Mouse (Mus musculus) kidney, adult 2 months (tissue): ENCODE results near the gene Spock1. TPM values are rescaled to one million over a fixed set of nuclear protein-coding genes. Genes with fewer than 3 reads are reported as not detected.

Experiments
- DNase-seq: peaks from one replicate; pipeline ENCODE4 v3.0.0; 2021
- H3K27ac ChIP-seq: fragments of 200-500 bp; 2 replicates; pipeline ENCODE4 v1.5.1; 2012; ENCODE audit warnings: low read depth, low read length, control low read depth, inconsistent platforms; ENCODE audit not compliant: insufficient read depth
- H3K27me3 ChIP-seq: fragments of 200-500 bp; replicated peaks from 2 replicates; pipeline ENCODE4 v1.6.1; 2012; ENCODE audit warnings: mild to moderate bottlenecking, moderate library complexity, low read length, inconsistent platforms; ENCODE audit not compliant: control insufficient read depth, insufficient read depth
- H3K36me3 ChIP-seq: fragments of 200-500 bp; 2 replicates; pipeline ENCODE4 v1.6.1; 2012; ENCODE audit warnings: mild to moderate bottlenecking, moderate library complexity, low read length, inconsistent platforms; ENCODE audit not compliant: control insufficient read depth, insufficient read depth
- H3K4me1 ChIP-seq: fragments of 200-500 bp; 2 replicates; pipeline ENCODE4 v1.6.1; 2011; ENCODE audit warnings: low read length; ENCODE audit not compliant: control insufficient read depth, insufficient read depth
- H3K4me3 ChIP-seq: fragments of 200-500 bp; 2 replicates; pipeline ENCODE4 v1.5.1; 2011; ENCODE audit warnings: mild to moderate bottlenecking, low read depth, low read length, control low read depth; ENCODE audit not compliant: insufficient read depth
- CTCF ChIP-seq: fragments of 200-500 bp; conservative IDR thresholded peaks from 2 replicates; pipeline ENCODE4 v1.5.1; 2011; ENCODE audit warnings: low read depth, mild to moderate bottlenecking, control low read depth, low read length, moderate library complexity, mixed read lengths; ENCODE audit not compliant: insufficient read depth, insufficient read length
- POLR2A ChIP-seq: fragments of 200-500 bp; IDR thresholded peaks from one replicate; pipeline ENCODE4 v1.6.1; 2011; ENCODE audit warnings: low read depth, low read length, control low read depth
- WGBS: fragments of 180-500 bp; shearing (Covaris S2); methylation state at CpG from one replicate; pipeline ENCODE4 v1.1.7; 2018; 5-methylcytosine and 5-hydroxymethylcytosine counted together
- polyA plus RNA-seq: library from polyadenylated mRNA; depleted of rRNA; stranded (reverse); fragments of >200 nt; gene quantifications from 2 replicates; pipeline ENCODE4 v1.2.3, GENCODE M21; 2012

Spock1 gene
- polyA plus RNA-seq, 1 experiment: 0.19 TPM

DNA sequence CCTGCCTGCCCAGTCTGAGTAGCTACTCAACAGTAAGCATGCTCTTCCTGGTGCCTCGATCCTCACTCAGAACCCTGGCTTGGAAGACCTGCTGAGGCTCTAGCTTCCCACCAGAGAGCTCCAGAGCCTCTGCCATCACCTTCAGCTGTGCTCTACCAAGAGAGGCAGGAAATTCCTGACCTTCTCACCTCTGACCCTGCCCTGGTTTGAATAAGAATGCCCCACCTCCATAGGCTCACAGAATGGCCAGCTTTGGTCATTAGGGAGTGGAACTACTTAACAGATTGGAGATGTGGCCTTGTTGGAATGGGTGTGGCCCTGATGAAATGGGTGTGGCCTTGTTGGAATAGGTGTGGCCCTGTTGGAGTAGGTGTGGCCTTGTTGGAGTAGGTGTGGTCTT, 174.6 kb downstream of the Spock1 start:
- Histone ChIP-seq H3K27ac (no peak overlapping the region), H3K27me3 (no peaks in the 10 kb centered on the region; the same call in 1 of the 2 replicates), H3K4me3 (no peak overlapping the region), H3K4me1 (no peaks in the 10 kb centered on the region), H3K36me3 (no peaks in the 10 kb centered on the region)
- 91% methylated on average over 1 of the region's 1 CpGs for WGBS
- TF ChIP-seq CTCF (no peak), POLR2A (no peak)
- no peak for DNase-seq

DNA sequence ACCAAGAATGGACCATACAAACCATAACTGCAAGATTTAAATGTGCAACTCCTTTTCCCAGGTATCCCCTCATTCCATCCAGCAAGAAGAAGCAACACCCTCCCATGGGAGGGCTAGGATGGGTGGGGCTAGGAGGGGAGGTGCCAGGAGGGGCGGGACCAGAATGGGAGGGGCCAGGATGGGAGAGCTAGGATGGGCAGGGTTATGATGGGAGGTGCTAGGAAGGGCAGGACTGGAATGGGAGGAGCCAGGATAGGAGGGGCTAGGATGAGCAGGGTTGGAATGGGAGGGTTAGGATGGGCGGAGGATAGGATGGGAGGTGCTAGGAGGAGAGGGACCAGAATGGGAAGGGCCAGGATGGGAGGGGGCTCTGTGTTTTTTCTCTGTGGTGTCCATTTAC, 175.9 kb downstream of the Spock1 start:
- Histone ChIP-seq H3K27ac (no peak overlapping the region), H3K4me1 (no peaks in the 10 kb centered on the region), H3K27me3 (no peaks in the 10 kb centered on the region; the same call in 1 of the 2 replicates), H3K4me3 (no peak overlapping the region), H3K36me3 (no peaks in the 10 kb centered on the region)
- TF ChIP-seq CTCF: no peak
- no peak for TF ChIP-seq POLR2A
- no peak for DNase-seq
- 66% methylated on average over 2 of the region's 2 CpGs for WGBS

DNA sequence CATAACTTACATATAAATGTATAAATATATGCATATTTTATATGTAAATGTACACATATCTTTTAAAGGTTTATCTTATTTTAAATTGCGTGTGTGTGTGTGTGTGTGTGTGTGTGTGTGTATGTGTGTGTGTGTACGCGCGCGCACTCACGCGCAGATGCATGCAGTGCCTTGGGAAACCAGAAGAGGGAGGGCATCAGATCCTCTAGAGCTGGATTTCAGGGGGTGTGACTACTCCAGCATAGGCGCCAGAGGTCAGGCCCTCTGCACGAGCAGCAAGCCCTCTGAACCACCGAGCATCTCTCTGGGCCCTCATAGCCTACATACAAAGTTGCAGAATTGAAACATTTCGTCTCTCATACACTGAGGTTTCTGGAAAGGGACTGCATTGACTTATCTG, 180.4 kb downstream of the Spock1 start:
- Histone ChIP-seq H3K36me3 (no peaks in the 10 kb centered on the region), H3K27me3 (no peaks in the 10 kb centered on the region; the same call in 1 of the 2 replicates), H3K4me3 (no peak overlapping the region), H3K4me1 (no peaks in the 10 kb centered on the region), H3K27ac (no peak overlapping the region)
- 96% methylated on average over 11 of the region's 11 CpGs for WGBS
- TF ChIP-seq CTCF (no peak), POLR2A (no peak)
- DNase-seq: no peak

DNA sequence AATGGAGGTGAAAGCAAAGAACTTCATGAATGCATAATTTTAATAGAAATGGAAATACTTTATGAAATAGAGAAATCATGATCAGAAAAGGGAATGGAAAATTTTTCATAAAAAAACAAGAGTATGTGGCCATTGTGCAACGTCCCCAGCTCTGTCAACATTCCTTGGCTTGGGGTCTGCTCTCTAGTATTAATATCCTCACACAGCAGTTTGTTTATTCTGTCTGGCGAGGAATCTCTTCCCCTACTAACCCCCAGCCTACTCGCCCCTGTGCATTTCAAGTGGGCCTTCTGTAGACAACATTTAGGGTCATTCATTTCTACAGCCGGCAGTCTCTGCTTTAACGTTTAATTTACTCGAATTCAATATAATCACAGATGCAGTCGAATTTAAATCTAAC, 181.5 kb downstream of the Spock1 start:
- DNase-seq: no peak
- no peak overlapping the region for H3K27ac ChIP-seq
- H3K27me3 ChIP-seq: no peaks in the 10 kb centered on the region; the same call in 1 of the 2 replicates
- no peaks in the 10 kb centered on the region for H3K4me1 ChIP-seq
- H3K4me3 ChIP-seq: no peak overlapping the region
- no peaks in the 10 kb centered on the region for H3K36me3 ChIP-seq
- 85% methylated on average over 7 of the region's 7 CpGs for WGBS
- TF ChIP-seq POLR2A (no peak), CTCF (no peak)

DNA sequence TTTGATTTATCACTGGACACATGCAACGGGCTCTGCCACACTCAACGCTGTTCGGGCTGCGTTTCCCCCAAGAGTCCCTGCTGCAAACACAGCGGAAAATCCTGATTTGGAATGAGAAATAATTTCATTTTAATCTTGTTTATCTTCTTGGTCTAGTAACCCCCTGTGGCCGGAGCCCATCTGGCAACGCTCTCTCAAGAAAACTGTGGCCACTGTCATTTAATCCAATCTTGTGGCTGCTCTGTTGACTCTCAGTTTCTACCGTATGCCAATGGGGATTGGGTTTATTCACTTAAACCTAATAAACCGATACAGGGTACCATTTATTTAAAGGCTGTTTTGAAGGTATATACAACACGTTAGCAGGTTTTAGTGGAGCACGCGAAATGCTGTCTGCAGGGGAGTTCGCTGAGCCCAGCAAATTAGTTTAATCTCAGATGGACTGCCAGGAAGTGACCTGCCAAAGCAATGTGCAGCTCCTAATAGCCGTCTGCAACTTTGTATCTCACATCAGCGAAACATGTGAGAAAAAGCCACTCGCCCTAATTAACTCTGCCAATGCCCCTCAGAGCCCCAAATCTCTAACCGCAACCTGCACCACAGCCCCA, 185.7 kb downstream of the Spock1 start:
- no peaks in the 10 kb centered on the region for H3K4me1 ChIP-seq
- no peaks in the 10 kb centered on the region; the same call in 1 of the 2 replicates for H3K27me3 ChIP-seq
- H3K36me3 ChIP-seq: no peaks in the 10 kb centered on the region
- DNase-seq: no peak
- TF ChIP-seq CTCF (no peak), POLR2A (no peak)
- no peak overlapping the region for H3K4me3 ChIP-seq
- no peak overlapping the region for H3K27ac ChIP-seq
- WGBS: 34% methylated on average over 17 of the region's 17 CpGs

DNA sequence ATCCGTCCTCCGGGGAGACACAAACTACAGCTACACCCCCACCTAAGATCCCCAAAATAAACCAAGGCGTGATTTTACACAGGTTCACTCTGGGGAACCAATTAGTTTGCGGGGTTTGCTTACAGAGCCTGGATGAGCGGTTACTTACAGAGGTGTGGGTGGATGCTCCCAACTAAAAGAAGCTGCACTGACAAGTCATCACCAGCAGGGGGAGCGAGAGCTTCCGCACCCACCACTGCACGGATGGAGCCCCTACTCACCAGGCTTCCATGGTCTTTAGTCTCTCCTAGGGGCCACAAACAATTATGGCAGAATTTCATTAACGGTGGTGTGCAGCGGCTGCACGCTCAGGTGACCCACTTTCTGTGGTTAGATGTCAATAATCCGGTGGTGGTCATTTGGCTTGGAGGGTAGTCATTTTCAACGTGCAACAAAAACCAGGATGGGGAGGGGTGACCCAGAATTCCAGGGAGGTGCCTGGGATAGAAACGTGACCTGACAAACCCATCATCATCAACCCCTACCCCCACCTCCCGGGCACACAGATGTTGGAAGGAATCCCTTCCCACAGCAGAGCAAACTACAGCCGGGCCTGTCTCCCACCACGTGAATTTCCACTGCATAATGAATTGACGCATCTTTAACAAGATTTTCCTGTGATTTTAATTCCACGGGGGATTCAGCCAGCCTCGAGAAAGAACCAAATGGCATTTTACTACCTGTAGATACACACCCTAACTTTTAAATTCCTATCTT, 186.4 kb downstream of the Spock1 start:
- Histone ChIP-seq H3K36me3 (no peaks in the 10 kb centered on the region), H3K4me3 (no peak overlapping the region), H3K4me1 (no peaks in the 10 kb centered on the region), H3K27ac (no peak overlapping the region), H3K27me3 (no peaks in the 10 kb centered on the region; the same call in 1 of the 2 replicates)
- WGBS: 45% methylated on average over 20 of the region's 20 CpGs
- no peak for DNase-seq
- TF ChIP-seq POLR2A (no peak), CTCF (no peak; the same call in 1 of the 2 replicates)

DNA sequence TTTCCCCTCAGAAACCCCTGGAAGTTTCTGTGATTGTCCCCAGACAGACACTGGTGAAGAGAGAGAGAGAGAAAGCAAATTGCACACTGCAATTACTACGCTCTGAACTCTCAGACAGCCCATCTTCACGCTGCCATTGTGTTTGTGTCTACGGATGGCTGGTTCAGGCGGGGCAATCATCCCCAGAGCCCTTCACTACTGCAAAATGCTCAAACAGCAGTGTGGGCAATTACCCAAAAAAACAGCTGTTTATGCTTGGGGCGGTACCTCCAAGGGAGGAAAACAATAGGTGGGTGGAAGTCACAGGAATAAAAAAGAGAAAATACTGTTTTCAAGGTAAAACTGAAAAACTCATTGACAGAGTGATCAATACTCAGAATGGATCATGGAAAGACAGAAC, 190.0 kb downstream of the Spock1 start:
- TF ChIP-seq POLR2A (no peak), CTCF (no peak)
- no peak overlapping the region for H3K27ac ChIP-seq
- WGBS: 42% methylated on average over 5 of the region's 5 CpGs

More for the DNA sequence above, 190.0 kb downstream of the Spock1 start:
- Histone ChIP-seq H3K4me3 (no peak overlapping the region), H3K27me3 (no peaks in the 10 kb centered on the region; the same call in 1 of the 2 replicates), H3K4me1 (no peaks in the 10 kb centered on the region), H3K36me3 (no peaks in the 10 kb centered on the region)
- no peak for DNase-seq
